Mouse (Mus musculus) spleen, adult 2 months (tissue): ENCODE measurements around the gene Hdac10. TPM values are rescaled to one million over a fixed set of nuclear protein-coding genes. Genes with fewer than 3 reads are reported as not detected.

Experiments used
- DNase-seq, 2 experiments: peaks; one replicate each; pipeline versions ENCODE4 v3.0.0 to v3.0.0-alpha.2; 2012 to 2021; ENCODE audit warnings: low spot score in 2 of 2, low read depth in 1 of 2
- H3K27ac ChIP-seq: fragments of 200-500 bp; 2 replicates; pipeline ENCODE4 v1.5.1; 2012; ENCODE audit warnings: low read length, inconsistent platforms; ENCODE audit not compliant: insufficient read depth
- H3K27me3 ChIP-seq: fragments of 200-500 bp; 2 replicates; pipeline ENCODE4 v1.6.1; 2012; ENCODE audit warnings: mild to moderate bottlenecking, moderate library complexity, low read length, inconsistent platforms; ENCODE audit not compliant: control insufficient read depth, insufficient read depth
- H3K36me3 ChIP-seq: fragments of 200-500 bp; 2 replicates; pipeline ENCODE4 v1.6.1; 2012; ENCODE audit warnings: mild to moderate bottlenecking, low read length, inconsistent platforms; ENCODE audit not compliant: control insufficient read depth, insufficient read depth
- H3K4me1 ChIP-seq: fragments of 200-500 bp; 2 replicates; pipeline ENCODE4 v1.6.1; 2011; ENCODE audit warnings: inconsistent platforms; ENCODE audit not compliant: control insufficient read depth, insufficient read depth, insufficient read length
- H3K4me3 ChIP-seq: fragments of 200-500 bp; 2 replicates; pipeline ENCODE4 v1.5.1; 2011; ENCODE audit warnings: mild to moderate bottlenecking, inconsistent platforms; ENCODE audit not compliant: insufficient read depth, insufficient read length; ENCODE audit errors: extremely low read depth
- CTCF ChIP-seq: fragments of 200-500 bp; IDR thresholded peaks from 2 replicates; pipeline ENCODE4 v1.5.1; 2011; ENCODE audit warnings: mild to moderate bottlenecking, inconsistent platforms; ENCODE audit not compliant: insufficient read depth, insufficient read length, insufficient replicate concordance; ENCODE audit errors: extremely low read depth
- POLR2A ChIP-seq: fragments of 200-500 bp; IDR thresholded peaks from 2 replicates; pipeline ENCODE4 v1.6.1; 2011; ENCODE audit warnings: low read depth, low read length, inconsistent platforms
- WGBS: fragments of 180-500 bp; shearing (Covaris S2); methylation state at CpG from one replicate; pipeline ENCODE4 v1.1.7; 2018; 5-methylcytosine and 5-hydroxymethylcytosine counted together
- polyA plus RNA-seq: library from polyadenylated mRNA; depleted of rRNA; stranded (reverse); fragments of >200 nt; gene quantifications from 2 replicates; pipeline ENCODE4 v1.2.3, GENCODE M21; 2012; rRNA removed

Gene Hdac10
- polyA plus RNA-seq, 1 experiment: 76.2 TPM

- peak; percentile 69 to 77 for DNase-seq
- Histone ChIP-seq H3K27ac (peak overlapping the region; percentile 84), H3K36me3 (peaks cover 16% of the 10 kb centered on the region), H3K4me1 (peaks cover 14% of the 10 kb centered on the region; the same call in 1 of the 2 replicates), H3K4me3 (peak overlapping the region; percentile 53; the same call in 1 of the 2 replicates), H3K27me3 (no peaks in the 10 kb centered on the region)
- WGBS: 4% methylated on average over 9 of the region's 9 CpGs
- peak; percentile 7 for TF ChIP-seq POLR2A
- no peak for TF ChIP-seq CTCF
Observed at GRCm38 (mm10) chr15:89078208-89078836, 50.2 kb downstream of the Hdac10 start.

GRCm38 (mm10) chr15:89076156-89076731, 52.3 kb downstream of the Hdac10 start:
- Histone ChIP-seq H3K27ac (peak overlapping the region; percentile 78), H3K4me3 (peak overlapping the region; percentile 76), H3K36me3 (0 out of 2 replicates have a peak, but pooled peaks cover 3% of the 10 kb centered on the region), H3K4me1 (peaks cover 14% of the 10 kb centered on the region; the same call in 1 of the 2 replicates), H3K27me3 (no peaks in the 10 kb centered on the region)
- peak in 1 of 2 experiments; percentile 33 for DNase-seq
- under 1% methylated on average over 39 of the region's 39 CpGs for WGBS
- TF ChIP-seq POLR2A: no peak
- no peak for TF ChIP-seq CTCF

GRCm38 (mm10) chr15:89075478-89076147, 52.9 kb downstream of the Hdac10 start:
- H3K27ac ChIP-seq: peak overlapping the region; percentile 70
- peak; percentile 52 to 82 for DNase-seq
- under 1% methylated on average over 45 of the region's 59 CpGs for WGBS

GRCm38 (mm10) chr15:89074613-89075477, 53.7 kb downstream of the Hdac10 start, which contains the start of gene Trabd:
TSS of gene Trabd (plus strand) at chr15:89075124.
- Histone ChIP-seq H3K4me1 (peaks cover 14% of the 10 kb centered on the region; the same call in 1 of the 2 replicates), H3K36me3 (no peaks in the 10 kb centered on the region), H3K27ac (peak within 1 kb of the TSS; percentile 70), H3K4me3 (peak within 1 kb of the TSS; percentile 76), H3K27me3 (no peaks in the 10 kb centered on the region)
- no peak for TF ChIP-seq CTCF
- TF ChIP-seq POLR2A: no peak
- 31% methylated on average over 11 of the region's 11 CpGs for WGBS
- DNase-seq: no peak

More at GRCm38 (mm10) chr15:89075478-89076147, 52.9 kb downstream of the Hdac10 start:
- H3K4me1 ChIP-seq: peaks cover 14% of the 10 kb centered on the region; the same call in 1 of the 2 replicates
- no peaks in the 10 kb centered on the region for H3K27me3 ChIP-seq
- H3K4me3 ChIP-seq: peak overlapping the region; percentile 76
- no peak for TF ChIP-seq CTCF
- TF ChIP-seq POLR2A: peak; percentile 52
- no peaks in the 10 kb centered on the region for H3K36me3 ChIP-seq

- no peaks in the 10 kb centered on the region for H3K36me3 ChIP-seq
- DNase-seq: no peak
- H3K4me1 ChIP-seq: peaks cover 14% of the 10 kb centered on the region; the same call in 1 of the 2 replicates
- H3K27ac ChIP-seq: no peak overlapping the region
- TF ChIP-seq CTCF (no peak), POLR2A (no peak)
- H3K27me3 ChIP-seq: no peaks in the 10 kb centered on the region
- no peak overlapping the region for H3K4me3 ChIP-seq
- WGBS: 45% methylated on average over 10 of the region's 10 CpGs
Observed at GRCm38 (mm10) chr15:89073993-89074603, 54.4 kb downstream of the Hdac10 start.

Other genes starting within 250 kb of the Hdac10 start
- gene Ttll8, start 174.3 kb downstream of the Hdac10 start, polyA plus RNA-seq: not detected in 2 replicates
- gene Mlc1, start 149.7 kb downstream of the Hdac10 start, polyA plus RNA-seq: 1.1 TPM in 2 replicates
- gene Mov10l1, start 145.8 kb downstream of the Hdac10 start, polyA plus RNA-seq: not detected in 2 replicates
- gene Panx2, start 69.0 kb downstream of the Hdac10 start, polyA plus RNA-seq: not detected in 2 replicates
- 59.5 and 69.9 TPM in 2 replicates for gene Trabd, start 53.6 kb downstream of the Hdac10 start, polyA plus RNA-seq
- gene Selenoo, start 39.6 kb downstream of the Hdac10 start, polyA plus RNA-seq: 27.7 and 41.4 TPM in 2 replicates
- gene Tubgcp6, start 5.6 kb downstream of the Hdac10 start, polyA plus RNA-seq: 38.4 and 45.1 TPM in 2 replicates
- gene Mapk12, start 12.0 kb upstream of the Hdac10 start, polyA plus RNA-seq: 3.7 and 3.9 TPM in 2 replicates
- gene Mapk11, start 20.9 kb upstream of the Hdac10 start, polyA plus RNA-seq: 29.0 and 35.1 TPM in 2 replicates
- 89.4 and 96.8 TPM in 2 replicates for gene Plxnb2, start 52.1 kb upstream of the Hdac10 start, polyA plus RNA-seq
- gene Dennd6b, start 67.8 kb upstream of the Hdac10 start, polyA plus RNA-seq: 25.2 and 30.8 TPM in 2 replicates
- gene Ppp6r2, start 82.9 kb upstream of the Hdac10 start, polyA plus RNA-seq: 120 and 255 TPM in 2 replicates
- gene Sbf1, start 186.6 kb upstream of the Hdac10 start, polyA plus RNA-seq: 320 and 349 TPM in 2 replicates
- 3.5 and 6.5 TPM in 2 replicates for gene Adm2, start 194.0 kb upstream of the Hdac10 start, polyA plus RNA-seq
- gene Miox, start 205.7 kb upstream of the Hdac10 start, polyA plus RNA-seq: 0.31 and 1.4 TPM in 2 replicates
- 51.5 and 53.6 TPM in 2 replicates for gene Lmf2, start 227.0 kb upstream of the Hdac10 start, polyA plus RNA-seq
- 113 and 131 TPM in 2 replicates for gene Ncaph2, start 227.0 kb upstream of the Hdac10 start, polyA plus RNA-seq
- gene Sco2, start 245.1 kb upstream of the Hdac10 start, polyA plus RNA-seq: 26.6 and 28.4 TPM in 2 replicates
- 2.9 and 4.6 TPM in 2 replicates for gene Tymp, start 248.3 kb upstream of the Hdac10 start, polyA plus RNA-seq